Mouse (Mus musculus): ENCODE data around the gene Klk5.
A peak's percentile ranks its signal among the peaks of the same experiment; 100 is the strongest.

GRCm38 (mm10) chr7:43894836-43895235 is 53.1 kb downstream of the Klk5 start:
- TF ChIP-seq POLR2A (IDR thresholded peaks at IDR 0.05; ENCODE audit: low read depth, low read length) (no peak), CTCF (IDR thresholded peaks at IDR 0.05; ENCODE audit: extremely low read depth, insufficient read depth, insufficient read length, insufficient replicate concordance) (peak; percentile 73; the same call in 1 of the 2 replicates)

Measured in spleen, adult 2 months (tissue).